Mouse (Mus musculus) left cerebral cortex, adult 18-20 months (tissue): ENCODE measurements at regions not wholly inside any gene's neighbourhood (a gene's known extent, or its start where the extent isn't known, plus 50 kb on each side); places are given as distances from the start of the nearest gene placed in this dataset.
A peak's percentile ranks its signal among the peaks of the same experiment; 100 is the strongest.
"Not testable (repeated sequence)": the region's sequence is repeated elsewhere in the genome, so short reads cannot be mapped to it uniquely, and the experiment has no call there.

Source experiments
- DNase-seq, 2 experiments: peaks; one replicate each; pipeline ENCODE4 v3.0.0; 2021 to 2022; ENCODE audit warnings: low spot score in 2 of 2, mixed read lengths in 1 of 2

DNA sequence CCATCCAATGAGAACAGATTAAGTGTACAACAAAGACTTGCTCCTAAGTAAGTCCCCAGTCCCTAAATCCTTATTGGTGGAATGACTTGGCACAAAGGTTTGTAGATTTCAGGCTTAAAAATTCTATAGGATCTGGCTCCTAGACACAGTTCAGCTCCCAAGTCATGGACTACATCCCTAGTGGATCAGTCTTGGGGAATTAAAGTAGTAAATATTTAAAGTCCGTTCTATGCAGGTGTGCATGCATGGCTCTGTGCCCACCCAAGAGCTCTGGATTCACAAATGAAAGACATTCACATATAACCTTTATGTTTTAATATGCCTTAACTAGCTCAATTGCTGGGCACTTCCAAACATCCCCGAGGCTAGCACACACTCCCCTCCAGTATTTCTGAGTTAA is 162.8 kb downstream of the Akr1d1 start:
- no peak for DNase-seq

DNA sequence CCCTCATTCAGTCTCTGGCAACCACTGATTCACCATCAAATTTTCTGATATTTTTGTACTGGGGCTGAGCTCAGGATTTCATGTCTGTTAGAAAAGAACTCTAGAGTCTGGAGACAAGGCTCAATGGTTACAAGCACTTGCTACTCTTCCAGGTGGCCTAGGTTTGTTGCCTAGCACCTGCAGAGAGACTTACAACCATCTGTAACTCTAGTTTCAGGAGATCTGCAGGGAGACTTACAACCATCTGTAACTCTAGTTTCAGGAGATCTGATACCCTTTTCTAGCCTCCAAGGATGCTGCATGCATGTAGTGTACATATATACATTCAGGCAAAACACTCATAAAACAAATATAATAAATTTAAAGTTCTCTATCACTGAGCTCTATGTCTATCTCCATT is 166.1 kb downstream of the Akr1d1 start:
- DNase-seq, result no peak

DNA sequence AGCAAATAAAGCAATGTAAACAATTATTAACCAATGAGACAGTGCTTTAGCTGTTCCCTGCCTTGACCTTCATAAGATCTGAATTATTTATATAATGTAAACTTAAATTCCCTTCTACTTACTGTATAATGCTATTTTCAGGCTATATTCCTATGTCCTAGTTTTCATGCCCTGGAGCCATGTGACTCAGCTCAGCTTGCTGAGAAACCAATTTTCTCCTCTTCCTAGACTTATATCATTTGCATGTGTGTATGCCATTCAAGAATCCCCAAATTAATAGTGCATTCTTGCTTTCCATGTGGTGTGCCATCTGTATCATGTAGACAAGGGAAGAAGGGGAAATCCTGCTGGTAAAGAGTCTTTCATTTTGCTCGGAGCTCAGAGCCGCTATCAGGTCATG is 166.7 kb upstream of the Trim24 start:
- DNase-seq, result no peak

DNA sequence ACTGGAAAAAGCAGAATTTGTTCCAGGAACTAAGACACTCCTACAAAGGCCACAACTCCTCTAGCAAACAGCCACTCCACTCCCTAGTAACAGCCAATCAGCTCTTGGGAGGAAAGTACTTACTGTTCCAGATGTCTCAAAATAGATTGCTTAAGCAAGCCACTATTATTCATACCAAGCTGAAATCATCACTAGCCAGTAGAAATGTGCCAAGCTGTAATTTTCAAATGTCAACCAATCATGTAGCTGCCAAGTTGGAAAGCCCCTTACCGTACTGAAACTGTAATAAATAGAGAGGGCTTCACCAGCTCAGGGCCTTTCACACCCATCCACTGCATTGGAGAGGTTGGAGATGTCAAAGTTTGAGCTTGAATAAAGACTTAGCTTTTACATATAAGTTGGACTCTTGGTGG is 164.9 kb upstream of the Trim24 start:
- no peak for DNase-seq

DNA sequence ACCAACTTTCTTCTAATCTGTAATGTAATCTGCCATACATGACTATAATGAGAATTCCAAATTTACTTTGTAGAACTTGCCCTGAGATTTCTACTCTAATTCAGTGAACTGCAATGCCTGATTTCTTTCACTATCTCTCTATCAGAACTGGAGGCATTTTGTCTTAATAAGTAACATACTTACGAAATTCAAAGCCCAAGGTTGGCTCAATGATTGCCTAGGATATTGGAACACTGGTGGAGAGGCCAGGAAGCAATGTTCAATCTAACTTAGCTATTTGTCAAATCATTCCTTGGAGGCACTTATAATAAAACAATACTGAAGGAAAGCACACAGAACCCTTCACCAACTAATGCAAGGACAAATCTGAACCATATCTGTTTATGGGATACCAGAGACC is 162.9 kb upstream of the Trim24 start:
- DNase-seq, result not testable (repeated sequence)

DNA sequence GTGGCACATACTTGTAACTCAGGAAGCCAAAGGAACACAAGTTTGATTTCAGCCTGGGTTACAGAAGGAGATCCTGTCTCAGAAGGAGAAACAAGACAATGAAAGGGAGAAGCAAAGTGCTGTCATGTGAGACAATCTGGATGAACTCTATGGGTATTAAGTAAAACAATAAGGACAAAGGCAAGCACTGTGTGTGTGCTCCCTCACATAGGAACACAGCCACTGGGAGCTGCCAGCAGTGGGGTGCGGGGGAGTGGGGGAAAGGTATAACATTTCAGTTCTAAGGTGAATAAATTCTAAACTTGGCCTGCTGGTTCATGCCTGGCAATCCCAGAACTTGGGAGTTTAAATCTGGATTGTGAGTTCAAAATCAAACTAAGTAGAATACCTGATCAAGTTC is 158.8 kb upstream of the Trim24 start:
- no peak for DNase-seq

DNA sequence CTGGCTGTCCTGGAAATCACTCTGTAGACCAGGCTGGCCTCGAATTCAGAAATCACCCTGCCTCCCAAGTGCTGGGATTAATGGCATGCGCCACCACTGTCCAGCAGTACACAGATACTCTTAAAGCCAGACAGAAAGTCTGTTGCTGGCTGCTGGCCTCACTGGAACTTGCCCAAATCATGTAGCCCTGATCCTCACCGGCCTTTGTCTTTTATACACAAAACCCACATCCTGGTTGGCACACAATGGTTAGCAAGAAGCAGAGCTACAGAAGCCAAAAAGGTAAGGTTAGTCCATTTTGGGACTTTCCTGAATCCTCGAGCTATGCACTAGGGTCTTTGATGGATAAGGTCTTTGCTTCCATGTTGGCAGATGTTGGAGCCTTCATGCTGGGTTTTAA is 157.2 kb upstream of the Trim24 start:
- no peak for DNase-seq

DNA sequence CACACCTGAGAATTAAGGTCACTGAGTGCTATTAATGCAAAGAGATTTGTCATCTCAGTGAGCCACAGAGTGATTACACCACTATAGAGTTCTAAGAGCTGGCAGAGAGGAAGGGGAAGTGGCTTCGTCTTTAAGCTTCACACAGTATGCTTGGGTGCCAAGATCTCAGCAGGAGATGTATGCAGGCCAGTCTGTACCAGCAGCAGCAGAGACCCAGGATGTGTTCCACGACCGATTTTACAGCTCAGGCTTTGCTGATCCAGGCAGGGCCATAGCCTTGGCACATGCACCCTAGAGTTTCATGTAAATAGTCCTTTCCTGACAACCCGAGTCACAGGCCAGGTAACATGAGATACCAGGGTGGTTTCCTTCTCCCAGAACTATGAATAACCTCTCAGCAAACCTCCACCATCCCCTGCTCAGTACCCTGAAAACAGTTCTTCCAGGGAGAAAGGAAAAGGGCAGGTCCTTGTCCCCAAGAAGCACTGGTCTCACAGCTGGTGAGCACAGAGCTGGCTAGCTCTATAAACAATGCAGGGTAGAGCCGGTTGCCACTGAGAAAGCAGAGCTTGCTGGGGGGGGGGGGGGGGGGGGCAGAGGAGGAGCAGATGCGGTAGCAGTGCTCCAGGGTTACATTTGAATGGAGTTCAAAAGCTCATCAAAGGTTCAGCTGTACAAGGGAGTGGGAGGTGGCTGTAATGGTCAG is 156.2 kb upstream of the Trim24 start:
- DNase-seq, result no peak

DNA sequence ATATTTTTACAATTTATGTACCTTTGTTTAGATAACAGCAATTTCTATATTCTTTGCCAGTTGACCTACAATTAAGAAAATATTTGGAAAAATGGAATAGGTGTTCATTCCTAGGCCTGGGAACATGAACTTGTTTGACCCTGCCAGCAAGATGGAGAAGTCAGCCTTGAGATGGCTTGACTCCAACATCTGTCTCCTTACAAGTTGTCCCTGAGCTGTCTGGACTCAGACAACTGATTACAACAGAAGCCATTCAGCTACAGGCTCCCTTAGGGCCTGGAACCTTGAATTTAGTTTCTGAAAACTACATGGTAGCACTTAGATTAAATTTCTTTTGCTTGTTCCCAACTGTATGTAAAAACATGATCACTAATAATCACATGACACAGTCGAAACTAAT is 148.9 kb upstream of the Trim24 start:
- no peak for DNase-seq

DNA sequence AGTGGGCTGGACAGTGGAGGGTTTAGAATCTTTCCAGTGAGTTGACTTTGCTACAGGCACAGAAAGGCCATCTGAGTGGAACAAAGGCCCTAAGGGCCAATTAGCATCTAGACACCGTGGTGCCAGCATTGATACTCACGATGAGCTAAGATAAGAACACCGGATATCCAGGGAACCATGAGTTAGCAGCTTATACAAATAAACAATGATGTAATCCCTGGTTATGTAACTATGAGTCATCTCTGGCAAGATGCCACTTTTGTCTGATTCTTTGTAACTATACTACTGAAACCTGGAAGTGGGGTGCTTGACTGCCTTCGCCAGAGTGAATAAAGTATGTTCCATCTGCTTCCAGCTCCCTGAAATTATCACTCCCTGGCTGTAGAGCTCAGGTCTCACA is 147.3 kb upstream of the Trim24 start:
- DNase-seq, result peak in 1 of 2 experiments; percentile 26

DNA sequence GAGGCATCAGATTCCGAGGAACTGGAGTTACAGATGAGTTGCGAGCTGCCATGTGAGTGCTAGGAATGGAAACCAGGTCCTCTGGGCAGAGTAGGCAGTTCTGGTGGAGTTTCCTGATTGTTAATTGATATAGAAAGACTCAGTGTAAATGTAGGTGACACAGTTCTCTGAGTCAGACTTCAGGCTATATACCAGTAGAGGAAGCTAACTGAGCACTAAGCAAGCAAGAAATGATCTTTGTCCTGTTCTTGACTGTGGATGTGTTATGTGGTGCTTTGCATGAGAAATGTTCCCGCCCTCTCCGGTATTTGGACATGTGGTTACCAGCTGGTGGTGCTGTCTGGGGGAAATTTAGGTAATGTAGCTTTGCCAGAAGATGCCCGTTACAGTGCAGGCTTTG is 146.4 kb upstream of the Trim24 start:
- DNase-seq, result no peak

DNA sequence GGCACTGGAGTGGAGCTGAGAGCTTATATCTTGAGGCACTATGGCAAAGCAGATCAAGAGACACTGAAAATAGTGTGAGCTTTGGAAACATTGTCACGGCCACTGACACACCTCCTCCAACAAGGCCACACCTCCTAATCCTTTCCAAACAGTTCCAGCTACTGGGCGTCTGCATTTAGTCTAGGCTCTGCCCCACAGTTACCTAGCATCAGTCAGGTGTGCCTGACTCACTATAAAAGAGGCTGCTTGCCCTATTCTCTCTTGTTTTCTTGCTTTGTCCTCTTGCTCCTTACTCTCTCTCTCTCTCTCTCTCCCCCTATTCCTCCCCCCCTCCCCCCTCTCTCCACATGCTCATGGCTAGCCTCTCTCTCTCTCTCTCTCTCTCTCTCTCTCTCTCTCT is 142.0 kb upstream of the Trim24 start:
- no peak for DNase-seq

DNA sequence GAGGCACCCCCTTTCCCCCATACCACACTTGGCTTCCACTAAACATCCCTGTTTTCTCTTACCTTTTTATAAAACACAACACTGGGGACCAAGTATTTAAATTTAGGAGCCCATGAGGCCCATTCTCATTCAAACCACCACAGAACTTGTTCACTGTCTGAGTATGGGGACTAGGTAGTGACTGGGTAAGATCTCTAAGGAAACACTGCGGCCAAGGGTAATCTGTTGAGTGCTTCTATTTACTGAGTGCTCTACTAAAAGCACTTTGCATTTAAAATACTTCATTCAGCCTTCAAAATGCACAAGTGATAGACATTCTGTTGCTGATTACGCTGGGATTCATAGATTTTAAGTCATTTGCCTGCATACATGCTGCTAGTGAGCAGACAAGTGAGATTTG is 141.4 kb upstream of the Trim24 start:
- no peak for DNase-seq

DNA sequence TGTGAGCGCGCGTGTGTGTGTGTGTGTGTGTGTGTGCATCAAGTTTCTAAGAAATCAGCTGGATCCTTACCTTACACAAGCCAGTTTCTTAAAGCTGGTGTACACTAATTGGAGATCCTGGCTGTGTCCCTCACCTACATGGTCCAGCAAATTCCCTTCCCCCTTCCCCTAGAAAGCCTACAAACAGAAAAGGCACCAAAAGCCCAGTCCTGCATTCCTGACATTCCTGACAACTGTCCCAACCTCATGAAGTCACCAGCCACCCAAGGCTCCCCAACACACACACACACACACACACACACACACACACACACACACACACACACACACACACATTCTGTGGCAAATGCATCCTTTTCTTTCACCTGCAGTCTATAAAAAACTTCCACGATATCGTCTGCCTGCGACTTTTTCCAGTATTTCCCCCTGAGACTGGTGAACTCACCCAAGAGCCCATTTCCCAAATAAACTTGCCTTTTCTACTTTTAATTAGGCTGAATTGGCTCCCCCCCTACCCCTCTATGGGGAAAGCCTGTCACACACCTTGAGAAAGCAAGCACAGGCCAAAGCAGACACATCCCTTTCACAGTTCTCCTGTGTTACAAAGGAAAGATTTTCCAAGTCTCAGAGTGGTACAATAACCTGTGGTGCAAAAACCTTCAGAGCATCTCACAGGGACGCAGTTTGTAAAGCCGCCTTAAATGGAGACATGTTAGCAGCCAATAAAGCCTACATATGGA is 139.9 kb upstream of the Trim24 start:
- DNase-seq, result no peak

DNA sequence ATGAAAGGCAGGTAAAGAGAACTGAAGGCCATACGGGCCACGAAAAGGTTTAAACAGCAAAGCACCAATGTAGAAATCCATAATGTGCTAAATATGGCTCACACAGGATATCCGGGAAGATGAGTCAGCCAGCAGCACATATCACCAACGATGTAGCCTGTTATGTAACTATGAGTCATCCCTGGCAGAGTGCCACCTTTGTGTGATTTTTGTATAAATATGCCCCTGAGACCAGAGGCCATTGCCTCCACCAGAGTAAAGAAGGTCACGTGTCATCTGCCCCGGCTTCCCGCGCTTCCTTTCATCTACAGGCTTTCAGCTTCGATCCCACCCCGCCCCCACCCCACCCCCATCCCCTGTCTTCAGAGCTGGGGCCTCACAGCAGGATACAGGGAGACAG is 138.2 kb upstream of the Trim24 start:
- DNase-seq, result peak; percentile 62 to 69

DNA sequence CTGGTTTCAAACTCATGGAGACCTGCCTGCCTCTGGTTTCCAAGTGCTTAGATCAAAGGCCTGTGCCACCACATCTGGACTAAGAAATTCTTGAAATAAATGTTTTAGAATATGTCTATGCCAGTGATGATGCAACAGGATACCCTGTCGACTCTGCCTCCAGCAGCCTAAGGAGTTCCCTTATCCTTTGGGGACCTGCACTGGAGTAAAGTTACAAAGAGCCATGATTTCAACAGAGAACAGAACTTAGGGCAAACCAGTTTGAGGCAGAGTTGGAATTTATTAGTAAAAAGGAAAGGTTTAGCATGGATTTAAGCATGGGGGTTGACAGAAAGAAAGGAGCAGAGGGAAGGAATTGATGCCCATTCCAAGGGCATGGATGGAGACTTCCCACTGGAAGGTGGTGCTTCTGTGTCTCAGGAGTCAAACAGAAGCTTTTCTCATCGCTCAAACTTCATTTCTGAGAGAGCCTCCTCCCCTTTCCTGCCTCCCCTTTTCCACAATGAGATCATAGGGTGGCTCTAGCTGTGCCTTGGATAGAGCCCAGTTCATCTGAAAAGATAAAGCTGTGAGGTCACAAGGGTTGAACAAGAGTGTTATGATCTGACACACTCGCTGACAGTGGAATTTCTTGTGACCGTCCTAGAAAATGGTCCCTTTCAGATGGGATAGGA is 135.2 kb upstream of the Trim24 start:
- DNase-seq, result no peak

DNA sequence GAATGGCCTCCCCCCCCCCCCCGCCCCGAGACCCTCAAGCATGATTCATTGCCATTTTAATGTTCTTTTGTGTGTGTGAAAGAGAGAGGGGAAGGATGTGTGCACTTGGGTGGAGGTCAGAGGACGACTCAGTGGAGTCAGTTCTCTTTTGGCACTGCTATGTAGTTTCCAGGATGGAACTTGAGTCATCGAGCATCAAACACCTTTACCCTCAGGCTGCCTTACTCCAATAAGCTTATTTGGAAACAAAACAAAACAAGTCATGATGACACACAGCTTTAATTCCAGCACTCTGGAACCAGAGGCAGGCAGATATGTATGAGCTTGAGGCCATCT is 134.7 kb upstream of the Trim24 start:
- no peak for DNase-seq

DNA sequence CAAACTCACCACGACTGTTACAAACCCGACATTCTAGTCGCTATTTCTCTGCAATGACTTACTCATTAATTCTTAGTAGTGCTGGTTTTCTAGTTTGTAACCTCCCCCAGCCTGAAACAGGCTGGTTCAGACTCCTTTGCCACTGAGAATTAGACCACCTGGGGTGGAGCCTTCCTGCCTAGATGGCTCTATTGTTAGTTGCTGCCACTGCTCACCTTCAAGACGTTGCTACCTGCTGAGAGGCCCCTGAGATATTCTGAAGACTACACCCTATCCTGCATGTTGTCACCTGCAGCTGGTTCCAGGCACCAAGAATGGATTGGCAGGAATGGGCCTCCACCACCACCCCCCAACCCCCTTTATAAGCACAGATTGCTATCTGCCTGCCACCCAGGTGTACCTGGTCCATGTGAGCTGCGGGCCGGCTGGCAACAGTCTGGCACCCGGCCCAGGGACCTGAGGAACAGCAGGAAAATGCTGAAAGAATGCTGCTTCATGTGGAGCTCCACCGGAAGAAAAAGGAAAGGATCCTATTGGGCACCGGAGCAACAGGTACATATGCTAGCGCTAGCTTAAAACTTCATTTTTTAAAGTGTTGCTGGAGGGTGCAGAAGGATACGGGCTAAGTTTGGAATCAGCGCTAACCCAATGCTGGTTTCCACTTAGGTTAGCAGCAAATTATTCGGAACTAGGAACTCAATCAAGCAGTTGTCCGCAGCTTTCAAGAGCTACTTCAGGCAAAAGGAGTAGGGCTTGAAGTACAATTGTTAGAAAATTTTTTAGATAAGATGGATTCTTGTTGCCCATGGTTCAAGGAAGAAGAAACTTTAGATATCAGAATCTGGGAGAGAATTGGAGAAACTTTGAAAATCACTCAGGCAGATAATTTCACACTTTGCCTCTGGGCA is 129.4 kb upstream of the Trim24 start:
- DNase-seq, result no peak

DNA sequence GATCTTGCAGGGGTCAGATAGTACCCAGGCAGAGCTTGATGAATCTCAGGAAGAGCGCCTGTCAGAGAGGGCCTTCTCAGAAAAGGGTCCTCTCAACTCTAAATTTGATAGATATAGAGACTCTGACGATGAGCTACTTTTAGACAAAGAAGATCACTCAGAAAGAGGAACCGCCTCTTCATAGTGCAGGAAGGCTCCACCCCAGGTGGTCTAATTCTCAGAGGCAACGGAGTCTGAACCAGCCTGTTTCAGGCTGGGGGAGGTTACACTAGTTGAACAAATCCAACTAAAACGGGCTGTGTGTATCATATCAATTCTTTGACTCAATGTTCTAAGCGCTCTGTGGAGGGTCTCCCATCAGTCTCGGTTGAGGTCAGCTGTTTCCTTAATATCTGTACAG is 128.7 kb upstream of the Trim24 start:
- DNase-seq, result not testable (repeated sequence)

DNA sequence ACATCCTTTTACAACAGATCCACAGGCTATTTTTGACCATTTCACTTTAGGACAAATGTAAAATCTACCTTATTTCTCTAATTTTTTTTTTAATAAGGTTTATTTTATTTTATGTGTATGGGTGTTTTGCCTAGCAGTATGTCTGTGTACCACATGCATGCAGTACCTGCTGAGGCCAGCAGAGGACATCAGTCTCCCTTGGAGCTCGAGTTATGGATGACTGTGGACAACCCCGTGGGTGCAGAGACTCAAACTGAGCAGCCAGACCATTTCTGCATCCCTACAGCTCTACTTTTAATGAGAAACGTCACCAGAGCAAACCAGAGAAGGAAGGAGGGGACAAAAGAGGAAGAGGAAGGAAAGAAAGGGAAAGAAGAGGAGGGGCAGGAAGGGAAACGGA is 125.9 kb upstream of the Trim24 start:
- no peak for DNase-seq

DNA sequence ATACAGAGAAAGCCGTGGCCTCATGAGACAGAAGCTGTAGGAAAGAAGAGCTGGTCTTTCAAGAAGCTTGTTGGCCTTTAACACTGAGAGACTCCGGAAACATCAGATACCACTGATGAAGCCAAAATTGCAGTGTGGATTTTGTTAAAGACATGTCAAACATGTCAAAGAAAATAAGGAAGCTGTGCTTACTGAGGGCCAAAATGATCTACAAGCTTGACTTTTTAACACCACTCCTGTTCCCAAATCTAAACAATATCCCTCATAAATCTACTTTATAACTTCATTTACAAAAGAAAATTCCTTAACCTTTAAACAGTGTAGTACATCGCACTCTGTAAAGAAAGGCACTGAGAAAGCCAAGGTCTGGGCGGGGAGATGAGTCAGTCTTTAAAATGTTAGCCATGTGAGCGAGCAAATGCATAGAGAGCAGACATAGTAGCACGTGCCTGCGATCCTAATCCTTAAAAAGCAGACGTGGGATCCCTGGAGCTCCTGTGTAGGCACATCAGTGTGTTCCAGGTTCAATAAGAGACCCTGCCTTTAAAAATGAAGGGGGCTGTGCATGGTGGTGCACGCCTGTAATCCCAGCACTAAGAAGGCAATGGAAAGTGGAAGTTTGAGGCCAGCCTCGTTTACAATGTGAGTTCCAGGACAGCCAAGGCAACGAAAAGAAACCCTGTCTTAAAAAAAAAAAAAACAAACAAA is 125.1 kb upstream of the Trim24 start:
- DNase-seq, result no peak
